In genomic region chr8:94172075-94172808, GRCm38 (mm10) we compare ENCODE assay signal across 8 mouse cellular contexts. TPM values are rescaled to one million over a fixed set of nuclear protein-coding genes. Genes with fewer than 3 reads are reported as not detected.
DNase-seq lines count a peak whose midpoint lies in the region; ATAC-seq lines count a peak whose summit lies in the region.

TSS of gene Mt2 (plus strand) at chr8:94172664.

- H3K4me1 ChIP-seq in embryonic facial prominence, embryonic 10.5 days: peaks cover 38% of the 10 kb centered on the region
- peaks cover 25% of the 10 kb centered on the region for H3K4me1 ChIP-seq in limb, embryonic 13.5 days
- H3K4me1 ChIP-seq in midbrain, embryonic 14.5 days (ENCODE audit: control insufficient read depth, insufficient read depth, low read length): peaks cover 19% of the 10 kb centered on the region; the same call in 1 of the 2 replicates
- H3K4me1 ChIP-seq in stomach, embryonic 14.5 days (ENCODE audit: control insufficient read depth, insufficient read depth, low read length): peaks cover 7% of the 10 kb centered on the region; the same call in 1 of the 2 replicates

- H3K9ac ChIP-seq in limb, embryonic 13.5 days: peak within 1 kb of the TSS; percentile 67
- peak within 1 kb of the TSS; percentile 50; the same call in 1 of the 2 replicates for H3K9ac ChIP-seq in midbrain, embryonic 14.5 days (replicated peaks; ENCODE audit: low read length)
- peak within 1 kb of the TSS; percentile 30 for H3K9ac ChIP-seq in stomach, embryonic 14.5 days (replicated peaks; ENCODE audit: low read depth, low read length)

- under 1% methylated on average over 56 of the region's 56 CpGs for WGBS in embryonic facial prominence, embryonic 10.5 days
- under 1% methylated on average over 56 of the region's 56 CpGs for WGBS in limb, embryonic 13.5 days
- under 1% methylated on average over 56 of the region's 56 CpGs for WGBS in midbrain, embryonic 14.5 days
- under 1% methylated on average over 56 of the region's 56 CpGs for WGBS in stomach, embryonic 14.5 days

- H3K9me3 ChIP-seq in embryonic facial prominence, embryonic 10.5 days: no peaks in the 10 kb centered on the region
- H3K9me3 ChIP-seq in limb, embryonic 13.5 days: no peaks in the 10 kb centered on the region
- H3K9me3 ChIP-seq in midbrain, embryonic 14.5 days (ENCODE audit: control insufficient read depth, low read length): no peaks in the 10 kb centered on the region
- no peaks in the 10 kb centered on the region for H3K9me3 ChIP-seq in stomach, embryonic 14.5 days (ENCODE audit: control insufficient read depth, low read depth, low read length)

- ATAC-seq in limb, embryonic 13.5 days (ENCODE audit: low FRiP score, low read depth): peak; percentile 55
- ATAC-seq in midbrain, embryonic 14.5 days (ENCODE audit: low FRiP score, low TSS enrichment): 0 out of 2 replicates have a peak, but pooled peaks have one; percentile 27
- ATAC-seq in stomach, embryonic 14.5 days (ENCODE audit: insufficient number of reproducible peaks, insufficient read depth, low FRiP score, low read depth): peak; percentile 88

- H3K4me3 ChIP-seq in embryonic facial prominence, embryonic 10.5 days: peak within 1 kb of the TSS; percentile 60
- peak within 1 kb of the TSS; percentile 50 for H3K4me3 ChIP-seq in limb, embryonic 13.5 days
- H3K4me3 ChIP-seq in midbrain, embryonic 14.5 days (replicated peaks; ENCODE audit: low read depth, low read length): peak within 1 kb of the TSS; percentile 43
- peak within 1 kb of the TSS; percentile 35 for H3K4me3 ChIP-seq in stomach, embryonic 14.5 days (ENCODE audit: low read depth, low read length)

- H3K27me3 ChIP-seq in embryonic facial prominence, embryonic 10.5 days (replicated peaks; ENCODE audit: low read depth, poor library complexity, severe bottlenecking): peaks cover 93% of the 10 kb centered on the region
- H3K27me3 ChIP-seq in limb, embryonic 13.5 days: peaks cover 92% of the 10 kb centered on the region
- H3K27me3 ChIP-seq in midbrain, embryonic 14.5 days (ENCODE audit: control insufficient read depth, insufficient read depth, low read length): peaks cover 68% of the 10 kb centered on the region
- peaks cover 25% of the 10 kb centered on the region for H3K27me3 ChIP-seq in stomach, embryonic 14.5 days (ENCODE audit: control insufficient read depth, insufficient read depth, low read length)

- H3K4me2 ChIP-seq in limb, embryonic 13.5 days (replicated peaks): peak within 1 kb of the TSS; percentile 86
- H3K4me2 ChIP-seq in midbrain, embryonic 14.5 days (ENCODE audit: low read length): peak within 1 kb of the TSS; percentile 90
- H3K4me2 ChIP-seq in stomach, embryonic 14.5 days (replicated peaks; ENCODE audit: low read depth, low read length): peak within 1 kb of the TSS; percentile 78

- H3K36me3 ChIP-seq in embryonic facial prominence, embryonic 10.5 days (replicated peaks): no peaks in the 10 kb centered on the region
- H3K36me3 ChIP-seq in limb, embryonic 13.5 days: no peaks in the 10 kb centered on the region
- no peaks in the 10 kb centered on the region for H3K36me3 ChIP-seq in midbrain, embryonic 14.5 days (ENCODE audit: control insufficient read depth, insufficient read depth, low read length)
- no peaks in the 10 kb centered on the region for H3K36me3 ChIP-seq in stomach, embryonic 14.5 days (ENCODE audit: control insufficient read depth, insufficient read depth, low read length)

- peak within 1 kb of the TSS; percentile 59 for H3K27ac ChIP-seq in embryonic facial prominence, embryonic 10.5 days (replicated peaks)
- no peak within 1 kb of the TSS for H3K27ac ChIP-seq in limb, embryonic 13.5 days
- no peak within 1 kb of the TSS for H3K27ac ChIP-seq in midbrain, embryonic 14.5 days (replicated peaks; ENCODE audit: low read depth, low read length)
- peak within 1 kb of the TSS; percentile 71; the same call in 1 of the 2 replicates for H3K27ac ChIP-seq in stomach, embryonic 14.5 days (ENCODE audit: low read length)

- peak; percentile 75 for DNase-seq in 3T3-L1 (ENCODE audit: low read depth, low spot score)
- DNase-seq in adrenal gland, adult 2 months: peak; percentile 92
- peak; percentile 73 for DNase-seq in embryonic facial prominence, embryonic 10.5 days (ENCODE audit: low spot score)
- DNase-seq in heart, adult 11 months: peak; percentile 99
- DNase-seq in kidney, adult 11 months: peak; percentile 76
- DNase-seq in midbrain, embryonic 14.5 days: peak; percentile 61

RNA-seq across cellular contexts. Expression of gene Mt2, which starts in this region (rescaled TPM):
- 100 to 1,000 TPM; 158 to 202 TPM for total RNA-seq in adrenal gland, adult 2 months (2021)
- 19.3 and 19.6 TPM in 2 replicates for polyA plus RNA-seq in adrenal gland, adult 2 months (2012; rRNA removed)
- polyA plus RNA-seq in embryonic facial prominence, embryonic 10.5 days (2016; fragmentation: Nextera tagmentation; extraction: Ambion mirVana): 55.1 and 61.0 TPM in 2 replicates
- 28.0 and 31.7 TPM in 2 replicates for polyA plus RNA-seq in limb, embryonic 13.5 days (2015; fragmentation: Nextera tagmentation; extraction: Ambion mirVana)
- 7.9 and 9.3 TPM in 2 replicates for polyA plus RNA-seq in midbrain, embryonic 14.5 days (2014; fragmentation: Nextera tagmentation; extraction: Ambion mirVana)
- polyA plus RNA-seq in stomach, embryonic 14.5 days (2014; fragmentation: Nextera tagmentation; extraction: Ambion mirVana): 310 and 332 TPM in 2 replicates

Comparison
In these comparisons a context has a peak if more than half of its experiments do, and no peak if none do; other contexts are left out.
1. H3K27ac ChIP-seq: peak in embryonic facial prominence, embryonic 10.5 days (single experiment) and stomach, embryonic 14.5 days (single experiment); none in limb, embryonic 13.5 days (single experiment) and midbrain, embryonic 14.5 days (single experiment).
2. ATAC-seq: peak in every context shown above with its lines; median percentile 88 in stomach, embryonic 14.5 days; 55 in limb, embryonic 13.5 days; 27 in midbrain, embryonic 14.5 days.
3. Peak in every context shown above with its lines, with median percentiles within 50 percentile points of each other: DNase-seq, H3K4me3 ChIP-seq, H3K4me2 ChIP-seq and H3K9ac ChIP-seq.